Mouse (Mus musculus): ENCODE measurements at regions not wholly inside any gene's neighbourhood (a gene's known extent, or its start where the extent isn't known, plus 50 kb on each side); places are given as distances from the start of the nearest gene placed in this dataset.

DNA sequence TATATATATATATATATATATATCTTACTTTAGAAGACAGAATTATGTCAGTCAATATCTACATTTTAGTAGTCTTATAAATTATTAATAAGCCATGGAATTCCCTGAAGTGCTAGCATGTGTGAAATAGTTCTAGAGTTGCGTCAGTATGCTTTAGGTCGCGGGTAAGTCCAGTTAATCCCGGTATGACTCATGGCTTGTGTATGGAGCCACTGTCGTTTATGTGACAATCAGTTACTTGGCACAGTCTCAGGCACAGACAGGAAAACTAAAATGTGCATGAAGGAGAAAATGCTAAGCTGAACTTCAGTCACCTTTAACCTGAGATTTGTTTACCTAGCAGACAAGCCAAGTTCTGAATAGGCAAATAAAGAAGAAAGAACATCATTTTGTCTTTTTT lies 206.5 kb downstream of the Plk2 start:
- TF ChIP-seq CTCF (IDR thresholded peaks at IDR 0.05; ENCODE audit: insufficient read depth, low read depth, low read length), result no peak
- no peak for TF ChIP-seq POLR2A (IDR thresholded peaks at IDR 0.05; ENCODE audit: insufficient read depth, low read depth, low read length)
